Mouse (Mus musculus) E14TG2a.4 (cell line): Measurements from ENCODE around the gene Rbm3.

Source experiments
- H3K27me3 ChIP-seq: 2 replicates; pipeline ENCODE4 v1.6.1; 2014; ENCODE audit warnings: low read length, control low read depth; ENCODE audit not compliant: insufficient read depth
- H3K36me3 ChIP-seq: 2 replicates; pipeline ENCODE4 v1.6.1; 2014; ENCODE audit warnings: low read length, control low read depth; ENCODE audit not compliant: insufficient read depth
- H3K4me1 ChIP-seq: replicated peaks from 2 replicates; pipeline ENCODE4 v1.6.1; 2014; ENCODE audit warnings: low read depth, low read length, control low read depth
- H3K4me3 ChIP-seq: replicated peaks from 2 replicates; pipeline ENCODE4 v1.5.1; 2014; ENCODE audit warnings: mild to moderate bottlenecking, low read length
- H3K9me3 ChIP-seq: 2 replicates; pipeline ENCODE4 v1.6.1; 2014; ENCODE audit warnings: low read length, control low read depth
- CTCF ChIP-seq: conservative IDR thresholded peaks from 2 replicates; pipeline ENCODE4 v1.5.1; 2014; ENCODE audit warnings: low read length
- NANOG ChIP-seq: IDR thresholded peaks from 2 replicates; pipeline ENCODE4 v1.6.1; 2014; ENCODE audit warnings: borderline replicate concordance, low read length, mixed read lengths
- POU5F1 ChIP-seq: IDR thresholded peaks from 2 replicates; pipeline ENCODE4 v1.6.1; 2014; ENCODE audit warnings: low read length, borderline replicate concordance

The Rbm3 gene

GRCm38 (mm10) chrX:8175504-8176385 lies 30.1 kb upstream of the Rbm3 start, which contains the start of gene Tbc1d25:
Gene Tbc1d25, minus strand, starts transcription at chrX:8176181.
- Histone ChIP-seq H3K4me3 (peak within 1 kb of the TSS; percentile 87), H3K4me1 (peaks cover 50% of the 10 kb centered on the region), H3K36me3 (peaks cover 32% of the 10 kb centered on the region), H3K27me3 (no peaks in the 10 kb centered on the region), H3K9me3 (no peaks in the 10 kb centered on the region)
- TF ChIP-seq CTCF: no peak
- TF ChIP-seq NANOG: no peak
- TF ChIP-seq POU5F1: no peak

GRCm38 (mm10) chrX:8175169-8175503 lies 29.5 kb upstream of the Rbm3 start:
- H3K9me3 ChIP-seq: no peaks in the 10 kb centered on the region
- H3K36me3 ChIP-seq: peaks cover 38% of the 10 kb centered on the region
- TF ChIP-seq POU5F1 (no peak), NANOG (no peak), CTCF (no peak)
- H3K27me3 ChIP-seq: no peaks in the 10 kb centered on the region
- peaks cover 53% of the 10 kb centered on the region for H3K4me1 ChIP-seq
- peak overlapping the region; percentile 87 for H3K4me3 ChIP-seq

- Histone ChIP-seq H3K36me3 (peaks cover 61% of the 10 kb centered on the region), H3K4me3 (no peak overlapping the region), H3K4me1 (peaks cover 57% of the 10 kb centered on the region), H3K9me3 (no peaks in the 10 kb centered on the region), H3K27me3 (no peaks in the 10 kb centered on the region)
- no peak for TF ChIP-seq CTCF
- 0 out of 2 replicates have a peak, but pooled peaks have one; percentile 31 for TF ChIP-seq NANOG
- TF ChIP-seq POU5F1: 0 out of 2 replicates have a peak, but pooled peaks have one; percentile 22
Observed at GRCm38 (mm10) chrX:8167716-8168647, 22.3 kb upstream of the Rbm3 start.

- TF ChIP-seq NANOG (no peak), POU5F1 (no peak), CTCF (no peak)
- Histone ChIP-seq H3K9me3 (no peaks in the 10 kb centered on the region), H3K4me3 (no peak overlapping the region), H3K4me1 (peaks cover 50% of the 10 kb centered on the region), H3K27me3 (no peaks in the 10 kb centered on the region), H3K36me3 (peaks cover 44% of the 10 kb centered on the region)
Observed at GRCm38 (mm10) chrX:8164471-8164870, 18.8 kb upstream of the Rbm3 start.

GRCm38 (mm10) chrX:8163076-8163475 lies 17.4 kb upstream of the Rbm3 start:
- peaks cover 38% of the 10 kb centered on the region for H3K4me1 ChIP-seq
- TF ChIP-seq NANOG (no peak), CTCF (no peak), POU5F1 (no peak)
- no peaks in the 10 kb centered on the region for H3K9me3 ChIP-seq
- peaks cover 43% of the 10 kb centered on the region for H3K36me3 ChIP-seq
- no peak overlapping the region for H3K4me3 ChIP-seq
- H3K27me3 ChIP-seq: no peaks in the 10 kb centered on the region

- H3K27me3 ChIP-seq: no peaks in the 10 kb centered on the region
- peak overlapping the region; percentile 88 for H3K4me3 ChIP-seq
- TF ChIP-seq POU5F1: no peak
- no peak for TF ChIP-seq CTCF
- no peak for TF ChIP-seq NANOG
- peaks cover 57% of the 10 kb centered on the region for H3K36me3 ChIP-seq
- H3K4me1 ChIP-seq: peaks cover 25% of the 10 kb centered on the region
- H3K9me3 ChIP-seq: no peaks in the 10 kb centered on the region
Observed at GRCm38 (mm10) chrX:8143750-8144149, 1.9 kb downstream of the Rbm3 start.

- Histone ChIP-seq H3K4me1 (peaks cover 25% of the 10 kb centered on the region), H3K9me3 (no peaks in the 10 kb centered on the region), H3K27me3 (no peaks in the 10 kb centered on the region), H3K36me3 (peaks cover 65% of the 10 kb centered on the region), H3K4me3 (peak overlapping the region; percentile 88)
- no peak for TF ChIP-seq POU5F1
- TF ChIP-seq CTCF: no peak
- no peak for TF ChIP-seq NANOG
Observed at GRCm38 (mm10) chrX:8142948-8143347, 2.7 kb downstream of the Rbm3 start.

- H3K36me3 ChIP-seq: peaks cover 76% of the 10 kb centered on the region
- no peak for TF ChIP-seq CTCF
- TF ChIP-seq NANOG: no peak
- no peak for TF ChIP-seq POU5F1
- no peak overlapping the region for H3K4me3 ChIP-seq
- H3K27me3 ChIP-seq: no peaks in the 10 kb centered on the region
- no peaks in the 10 kb centered on the region for H3K9me3 ChIP-seq
- peaks cover 20% of the 10 kb centered on the region for H3K4me1 ChIP-seq
Observed at GRCm38 (mm10) chrX:8141058-8141457, 4.6 kb downstream of the Rbm3 start.
